Mouse (Mus musculus): Measurements from ENCODE around the gene Tecpr2. TPM values are rescaled to one million over a fixed set of nuclear protein-coding genes. Genes with fewer than 3 reads are reported as not detected.
A peak's percentile ranks its signal among the peaks of the same experiment; 100 is the strongest.

Gene Tecpr2
- polyA plus RNA-seq, 1 experiment from 2014 or later: 1.9 TPM

DNA sequence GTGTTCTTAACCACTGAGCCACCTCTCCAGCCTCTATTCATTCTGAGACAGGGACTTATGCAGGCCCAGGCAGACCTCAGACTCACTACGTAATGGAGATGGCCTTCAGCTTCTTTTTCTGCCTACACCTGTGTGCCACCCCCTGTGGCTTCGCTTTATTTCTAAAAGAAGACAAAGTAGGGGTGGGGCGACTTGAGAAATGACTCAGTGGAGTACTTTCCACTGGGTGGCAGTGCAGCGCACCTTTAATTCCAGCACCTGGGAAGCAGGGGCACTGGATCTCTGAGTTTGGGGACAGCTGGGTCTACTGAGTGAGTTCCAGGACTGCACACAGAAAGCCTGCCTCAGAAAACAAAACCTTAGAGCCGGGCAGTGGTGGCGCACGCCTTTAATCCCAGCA lies 6.8 kb upstream of the Tecpr2 start:
- no peak overlapping the region for H3K9ac ChIP-seq (replicated peaks; ENCODE audit: low read depth)
- ATAC-seq (no peak), DNase-seq (ENCODE audit: low spot score) (peak; percentile 15)
- WGBS: 85% methylated on average over 7 of the region's 7 CpGs
- no peaks in the 10 kb centered on the region for H3K27me3 ChIP-seq (replicated peaks; ENCODE audit: insufficient read depth, low read length)
- no peak for TF ChIP-seq EP300 (IDR thresholded peaks at IDR 0.05)
- peak; percentile 51 for TF ChIP-seq CTCF (IDR thresholded peaks at IDR 0.05)
- H3K36me3 ChIP-seq (ENCODE audit: insufficient read depth, low read length): peaks cover 6% of the 10 kb centered on the region; the same call in 1 of the 2 replicates
- H3K4me1 ChIP-seq (ENCODE audit: insufficient read depth, low read depth, low read length): no peaks in the 10 kb centered on the region
- H3K4me3 ChIP-seq (ENCODE audit: low read depth, low read length): no peak overlapping the region
- H3K4me2 ChIP-seq (replicated peaks; ENCODE audit: low read depth, low read length): no peak overlapping the region
- H3K9me3 ChIP-seq (ENCODE audit: low read length): no peaks in the 10 kb centered on the region
- no peak overlapping the region for H3K27ac ChIP-seq (ENCODE audit: low read length)

GRCm38 (mm10) chr12:110885251-110885650 lies 3.8 kb upstream of the Tecpr2 start:
- WGBS: 98% methylated on average over 2 of the region's 2 CpGs
- no peak overlapping the region for H3K4me3 ChIP-seq (ENCODE audit: low read depth, low read length)
- no peak overlapping the region for H3K9ac ChIP-seq (replicated peaks; ENCODE audit: low read depth)

GRCm38 (mm10) chr12:110888106-110888505 lies 958 bp upstream of the Tecpr2 start:
- 0 out of 2 replicates have a peak overlapping the region, but pooled peaks have one; percentile 70 for H3K27ac ChIP-seq (ENCODE audit: low read length)
- TF ChIP-seq EP300 (IDR thresholded peaks at IDR 0.05) (no peak), CTCF (IDR thresholded peaks at IDR 0.05) (no peak)
- 21% methylated on average over 12 of the region's 12 CpGs for WGBS

More at GRCm38 (mm10) chr12:110885251-110885650, 3.8 kb upstream of the Tecpr2 start:
- no peak overlapping the region for H3K4me2 ChIP-seq (replicated peaks; ENCODE audit: low read depth, low read length)
- DNase-seq (ENCODE audit: low spot score): no peak
- H3K27ac ChIP-seq (ENCODE audit: low read length): no peak overlapping the region
- ATAC-seq: no peak
- H3K36me3 ChIP-seq (ENCODE audit: insufficient read depth, low read length): no peaks in the 10 kb centered on the region
- TF ChIP-seq EP300 (IDR thresholded peaks at IDR 0.05): no peak
- no peak for TF ChIP-seq CTCF (IDR thresholded peaks at IDR 0.05)
- H3K4me1 ChIP-seq (ENCODE audit: insufficient read depth, low read depth, low read length): peaks cover 5% of the 10 kb centered on the region; the same call in 1 of the 2 replicates
- H3K9me3 ChIP-seq (ENCODE audit: low read length): no peaks in the 10 kb centered on the region
- no peaks in the 10 kb centered on the region for H3K27me3 ChIP-seq (replicated peaks; ENCODE audit: insufficient read depth, low read length)

DNA sequence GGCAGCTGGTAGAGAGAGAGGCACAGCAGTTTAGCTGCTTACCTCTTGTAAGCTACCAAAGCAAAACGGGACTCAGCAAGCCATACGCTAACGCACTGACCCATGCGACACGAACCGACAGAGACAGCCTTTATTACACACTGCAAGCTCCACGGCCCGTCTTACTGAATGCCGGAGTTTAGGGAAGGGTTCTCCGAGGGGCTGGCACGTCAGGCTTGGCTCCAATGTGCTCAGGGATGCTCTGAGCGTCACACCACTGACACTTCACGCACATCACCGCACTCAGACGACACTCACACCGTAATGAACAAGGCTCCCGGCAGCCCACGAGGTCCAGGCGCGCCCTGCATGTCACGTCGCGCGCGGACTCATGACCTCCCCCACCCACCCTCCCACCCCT lies 458 bp upstream of the Tecpr2 start:
- Histone ChIP-seq H3K27me3 (replicated peaks; ENCODE audit: insufficient read depth, low read length) (no peaks in the 10 kb centered on the region), H3K4me1 (ENCODE audit: insufficient read depth, low read depth, low read length) (peaks cover 5% of the 10 kb centered on the region; the same call in 1 of the 2 replicates), H3K4me2 (replicated peaks; ENCODE audit: low read depth, low read length) (peak overlapping the region; percentile 93), H3K9ac (replicated peaks; ENCODE audit: low read depth) (peak overlapping the region; percentile 43), H3K36me3 (ENCODE audit: insufficient read depth, low read length) (no peaks in the 10 kb centered on the region), H3K4me3 (ENCODE audit: low read depth, low read length) (peak overlapping the region; percentile 78), H3K9me3 (ENCODE audit: low read length) (no peaks in the 10 kb centered on the region), H3K27ac (ENCODE audit: low read length) (0 out of 2 replicates have a peak overlapping the region, but pooled peaks have one; percentile 70)
- DNase-seq (ENCODE audit: low spot score): no peak
- TF ChIP-seq EP300 (IDR thresholded peaks at IDR 0.05): no peak
- no peak for TF ChIP-seq CTCF (IDR thresholded peaks at IDR 0.05)
- under 1% methylated on average over 25 of the region's 25 CpGs for WGBS
- ATAC-seq: peak; percentile 25

More at GRCm38 (mm10) chr12:110888106-110888505, 958 bp upstream of the Tecpr2 start:
- Histone ChIP-seq H3K4me1 (ENCODE audit: insufficient read depth, low read depth, low read length) (peaks cover 5% of the 10 kb centered on the region; the same call in 1 of the 2 replicates), H3K9ac (replicated peaks; ENCODE audit: low read depth) (peak overlapping the region; percentile 43), H3K9me3 (ENCODE audit: low read length) (no peaks in the 10 kb centered on the region), H3K4me2 (replicated peaks; ENCODE audit: low read depth, low read length) (peak overlapping the region; percentile 93), H3K4me3 (ENCODE audit: low read depth, low read length) (peak overlapping the region; percentile 78), H3K27me3 (replicated peaks; ENCODE audit: insufficient read depth, low read length) (no peaks in the 10 kb centered on the region), H3K36me3 (ENCODE audit: insufficient read depth, low read length) (no peaks in the 10 kb centered on the region)
- DNase-seq (ENCODE audit: low spot score) (peak; percentile 6), ATAC-seq (no peak)

GRCm38 (mm10) chr12:110891887-110892286 lies 2.8 kb downstream of the Tecpr2 start:
- Histone ChIP-seq H3K4me1 (ENCODE audit: insufficient read depth, low read depth, low read length) (peaks cover 5% of the 10 kb centered on the region; the same call in 1 of the 2 replicates), H3K9me3 (ENCODE audit: low read length) (no peaks in the 10 kb centered on the region), H3K36me3 (ENCODE audit: insufficient read depth, low read length) (no peaks in the 10 kb centered on the region), H3K9ac (replicated peaks; ENCODE audit: low read depth) (no peak overlapping the region), H3K27me3 (replicated peaks; ENCODE audit: insufficient read depth, low read length) (no peaks in the 10 kb centered on the region), H3K4me3 (ENCODE audit: low read depth, low read length) (no peak overlapping the region), H3K4me2 (replicated peaks; ENCODE audit: low read depth, low read length) (no peak overlapping the region), H3K27ac (ENCODE audit: low read length) (no peak overlapping the region)
- peak; percentile 60 for TF ChIP-seq EP300 (IDR thresholded peaks at IDR 0.05)
- TF ChIP-seq CTCF (IDR thresholded peaks at IDR 0.05): peak; percentile 14; the same call in 1 of the 2 replicates
- ATAC-seq: no peak
- 46% methylated on average over 1 of the region's 1 CpGs for WGBS
- DNase-seq (ENCODE audit: low spot score): peak; percentile 63

GRCm38 (mm10) chr12:110902106-110902505 lies 13.0 kb downstream of the Tecpr2 start:
- no peak for ATAC-seq
- no peak overlapping the region for H3K9ac ChIP-seq (replicated peaks; ENCODE audit: low read depth)
- no peaks in the 10 kb centered on the region for H3K4me1 ChIP-seq (ENCODE audit: insufficient read depth, low read depth, low read length)
- H3K4me2 ChIP-seq (replicated peaks; ENCODE audit: low read depth, low read length): no peak overlapping the region
- no peak for TF ChIP-seq CTCF (IDR thresholded peaks at IDR 0.05)
- TF ChIP-seq EP300 (IDR thresholded peaks at IDR 0.05): no peak
- no peak for DNase-seq (ENCODE audit: low spot score)
- H3K27ac ChIP-seq (ENCODE audit: low read length): no peak overlapping the region
- no peaks in the 10 kb centered on the region for H3K36me3 ChIP-seq (ENCODE audit: insufficient read depth, low read length)
- 62% methylated on average over 4 of the region's 4 CpGs for WGBS
- H3K27me3 ChIP-seq (replicated peaks; ENCODE audit: insufficient read depth, low read length): no peaks in the 10 kb centered on the region
- no peaks in the 10 kb centered on the region for H3K9me3 ChIP-seq (ENCODE audit: low read length)
- no peak overlapping the region for H3K4me3 ChIP-seq (ENCODE audit: low read depth, low read length)
